Mouse (Mus musculus): ENCODE measurements at regions not wholly inside any gene's neighbourhood (a gene's known extent, or its start where the extent isn't known, plus 50 kb on each side); places are given as distances from the start of the nearest gene placed in this dataset.

DNA sequence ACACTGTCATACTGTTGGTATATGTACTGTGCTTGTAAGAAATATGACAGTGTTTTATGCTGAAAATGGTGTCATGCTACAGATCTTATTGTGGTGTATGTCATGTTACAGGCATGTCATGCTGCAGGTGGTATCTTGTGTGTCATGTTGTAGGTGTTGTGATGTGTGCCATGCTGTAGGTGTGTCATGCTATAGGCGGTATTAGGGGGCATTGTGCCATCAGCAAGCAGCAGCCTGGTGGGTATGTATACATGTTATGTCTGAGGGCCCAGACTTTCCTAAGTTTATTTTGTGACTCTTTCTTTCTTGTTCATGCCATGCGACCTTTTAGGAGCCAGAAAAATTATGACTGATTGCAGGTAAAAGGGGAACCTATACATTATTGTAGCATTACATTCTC, 134.7 kb upstream of the Foxa2 start:
- no peak for TF ChIP-seq POLR2A (IDR thresholded peaks at IDR 0.05; ENCODE audit: low read depth, low read length)
- no peak for TF ChIP-seq CTCF (IDR thresholded peaks at IDR 0.05; ENCODE audit: extremely low read depth, insufficient read length, insufficient replicate concordance, low read depth, low read length)
